Mouse (Mus musculus) midbrain, embryonic 10.5 days (tissue): ENCODE measurements around the gene Frat1. TPM values are rescaled to one million over a fixed set of nuclear protein-coding genes. Genes with fewer than 3 reads are reported as not detected.
A peak's percentile ranks its signal among the peaks of the same experiment; 100 is the strongest.

Experiments
- DNase-seq: peaks from one replicate; pipeline ENCODE4 v3.0.0-alpha.2; 2017; ENCODE audit warnings: low spot score
- H3K27ac ChIP-seq: fragments of 300-500 bp; sonication (generic); replicated peaks from 2 replicates; pipeline ENCODE4 v1.5.1; 2016; ENCODE audit warnings: mild to moderate bottlenecking
- H3K27me3 ChIP-seq: fragments of 300-500 bp; sonication (generic); 2 replicates; pipeline ENCODE4 v1.6.1; 2016; ENCODE audit warnings: low read depth, mild to moderate bottlenecking; ENCODE audit not compliant: poor library complexity, severe bottlenecking
- H3K36me3 ChIP-seq: fragments of 300-500 bp; sonication (generic); 2 replicates; pipeline ENCODE4 v1.6.1; 2016; ENCODE audit warnings: mild to moderate bottlenecking, moderate library complexity
- H3K4me1 ChIP-seq: fragments of 300-500 bp; sonication (generic); 2 replicates; pipeline ENCODE4 v1.6.1; 2016
- H3K4me3 ChIP-seq: fragments of 300-500 bp; sonication (generic); 2 replicates; pipeline ENCODE4 v1.5.1; 2016; ENCODE audit warnings: mild to moderate bottlenecking, moderate library complexity
- H3K9me3 ChIP-seq: fragments of 300-500 bp; sonication (generic); replicated peaks from 2 replicates; pipeline ENCODE4 v1.6.1; 2016; ENCODE audit warnings: mild to moderate bottlenecking
- WGBS: fragments of 180-500 bp; shearing (Covaris S2); methylation state at CpG from one replicate; pipeline ENCODE4 v1.1.7; 2016; 5-methylcytosine and 5-hydroxymethylcytosine counted together
- polyA plus RNA-seq: library from polyadenylated mRNA; unstranded; fragments of >200 nt; fragmentation: Nextera tagmentation; extraction: Ambion mirVana; gene quantifications from 2 replicates; pipeline ENCODE4 v1.2.1, GENCODE M21; 2016

Frat1 gene
- polyA plus RNA-seq, 1 experiment from 2014 or later: 10.3 TPM

DNA sequence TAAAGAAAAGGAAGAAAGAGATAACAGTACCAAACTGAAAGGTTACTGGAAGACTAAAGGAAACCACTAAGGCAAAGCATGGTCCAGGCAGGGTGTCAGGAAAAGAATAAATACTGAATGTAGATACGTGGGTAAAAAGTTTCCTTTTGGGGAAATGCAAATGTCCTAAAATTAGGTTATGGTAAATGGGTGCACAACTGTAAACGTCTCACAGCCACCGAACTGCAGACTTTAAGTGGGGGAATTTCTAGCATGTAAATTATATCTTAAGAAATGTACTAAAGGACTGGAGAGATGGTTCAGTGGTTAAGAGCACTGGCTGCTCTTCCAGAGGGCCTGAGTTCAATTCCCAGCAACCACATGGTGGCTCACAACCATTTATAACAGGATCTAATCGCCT, 11.0 kb upstream of the Frat1 start:
- H3K27ac ChIP-seq: no peak overlapping the region
- DNase-seq: no peak
- 88% methylated on average over 4 of the region's 4 CpGs for WGBS
- no peaks in the 10 kb centered on the region for H3K9me3 ChIP-seq
- no peaks in the 10 kb centered on the region for H3K27me3 ChIP-seq
- no peaks in the 10 kb centered on the region for H3K36me3 ChIP-seq
- H3K4me1 ChIP-seq: peaks cover 20% of the 10 kb centered on the region
- H3K4me3 ChIP-seq: no peak overlapping the region

DNA sequence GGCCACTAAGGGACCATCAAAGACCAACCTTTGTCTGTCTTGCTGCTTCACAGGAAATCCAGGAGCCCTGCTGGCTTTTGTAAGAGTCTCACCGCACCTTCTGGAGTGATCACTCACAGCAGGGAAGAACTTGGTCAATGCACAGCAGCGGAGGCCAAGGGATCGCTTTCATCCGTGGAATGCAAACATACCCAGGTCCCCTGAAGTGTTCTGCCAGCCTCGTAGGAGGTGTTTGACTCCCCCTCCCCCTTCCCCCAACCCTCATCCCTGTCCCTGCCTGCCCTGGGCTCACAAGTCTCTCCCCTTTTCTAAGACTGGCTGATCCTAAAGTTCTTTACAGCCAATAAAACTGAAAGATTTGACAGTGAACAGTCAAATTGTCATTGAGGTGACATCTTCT, 8.3 kb upstream of the Frat1 start:
- no peak overlapping the region for H3K27ac ChIP-seq

DNA sequence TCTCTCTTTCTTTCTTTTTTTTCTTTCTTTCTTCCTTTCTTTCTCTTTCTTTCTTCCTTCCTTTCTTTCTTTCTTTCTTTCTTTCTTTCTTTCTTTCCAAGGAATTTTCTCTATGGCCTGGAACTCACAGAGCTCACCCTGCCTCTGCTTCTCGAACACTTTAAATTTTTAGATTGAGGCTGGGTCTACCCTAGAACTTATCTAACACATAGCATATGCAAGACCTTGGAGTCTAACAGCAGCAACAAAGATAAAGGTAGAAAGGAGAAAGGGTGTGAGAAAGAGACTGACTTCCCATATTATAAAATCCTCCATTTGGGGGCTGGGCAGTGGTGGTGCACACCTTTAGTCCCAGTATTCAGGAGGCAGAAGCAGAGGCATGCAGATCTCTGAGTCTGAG, 7.2 kb upstream of the Frat1 start:
- WGBS: 89% methylated on average over 1 of the region's 1 CpGs
- Histone ChIP-seq H3K27me3 (no peaks in the 10 kb centered on the region), H3K4me3 (no peak overlapping the region), H3K36me3 (no peaks in the 10 kb centered on the region), H3K9me3 (no peaks in the 10 kb centered on the region), H3K4me1 (peaks cover 10% of the 10 kb centered on the region), H3K27ac (no peak overlapping the region)
- no peak for DNase-seq

More for the DNA sequence above, 8.3 kb upstream of the Frat1 start:
- H3K9me3 ChIP-seq: no peaks in the 10 kb centered on the region
- H3K36me3 ChIP-seq: no peaks in the 10 kb centered on the region
- no peaks in the 10 kb centered on the region for H3K27me3 ChIP-seq
- H3K4me3 ChIP-seq: no peak overlapping the region
- H3K4me1 ChIP-seq: peaks cover 20% of the 10 kb centered on the region
- no peak for DNase-seq
- WGBS: 15% methylated on average over 5 of the region's 5 CpGs

DNA sequence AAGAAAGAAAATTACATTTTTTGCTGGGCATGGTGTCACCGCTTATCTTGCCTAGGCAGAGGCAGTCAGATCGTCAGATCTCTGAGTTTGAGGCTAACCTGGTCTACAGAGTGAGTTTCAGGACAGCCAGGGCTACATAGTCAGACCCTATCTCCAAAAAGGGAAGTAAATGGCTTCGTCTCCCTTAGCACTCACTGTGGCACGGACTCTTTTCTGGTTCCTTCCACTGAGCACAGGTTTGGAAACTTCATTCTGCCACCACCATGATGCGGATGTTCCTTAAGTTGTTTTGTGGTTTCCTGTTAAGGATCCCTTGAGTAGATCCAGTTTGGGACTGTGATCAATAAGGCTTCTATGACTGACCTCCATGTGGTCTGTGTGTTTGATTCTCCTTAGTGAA, 4.8 kb upstream of the Frat1 start:
- no peaks in the 10 kb centered on the region for H3K27me3 ChIP-seq
- WGBS: 87% methylated on average over 5 of the region's 5 CpGs
- no peaks in the 10 kb centered on the region for H3K9me3 ChIP-seq
- H3K4me3 ChIP-seq: no peak overlapping the region
- H3K27ac ChIP-seq: no peak overlapping the region
- H3K4me1 ChIP-seq: peaks cover 16% of the 10 kb centered on the region
- no peaks in the 10 kb centered on the region for H3K36me3 ChIP-seq
- no peak for DNase-seq

DNA sequence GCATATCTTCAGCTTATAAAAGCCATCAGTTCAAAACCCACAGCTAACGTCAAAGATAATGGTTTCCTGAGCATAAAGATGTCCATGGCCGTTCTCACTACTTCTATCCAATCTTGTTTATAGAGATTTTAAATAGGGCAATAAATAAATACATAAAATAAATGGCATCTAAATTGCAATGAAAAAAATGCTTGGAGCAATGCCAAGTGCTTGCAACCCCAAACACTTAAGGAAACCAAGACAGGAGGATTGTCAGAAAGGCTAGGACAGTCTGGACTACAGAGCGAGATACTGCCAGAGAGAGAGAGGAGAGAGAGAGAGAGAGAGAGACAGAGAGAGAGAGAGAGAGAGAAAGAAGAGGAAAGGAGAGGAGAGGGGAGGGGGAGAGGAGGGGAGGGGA, 3.2 kb upstream of the Frat1 start:
- 91% methylated on average over 3 of the region's 3 CpGs for WGBS
- no peak for DNase-seq

DNA sequence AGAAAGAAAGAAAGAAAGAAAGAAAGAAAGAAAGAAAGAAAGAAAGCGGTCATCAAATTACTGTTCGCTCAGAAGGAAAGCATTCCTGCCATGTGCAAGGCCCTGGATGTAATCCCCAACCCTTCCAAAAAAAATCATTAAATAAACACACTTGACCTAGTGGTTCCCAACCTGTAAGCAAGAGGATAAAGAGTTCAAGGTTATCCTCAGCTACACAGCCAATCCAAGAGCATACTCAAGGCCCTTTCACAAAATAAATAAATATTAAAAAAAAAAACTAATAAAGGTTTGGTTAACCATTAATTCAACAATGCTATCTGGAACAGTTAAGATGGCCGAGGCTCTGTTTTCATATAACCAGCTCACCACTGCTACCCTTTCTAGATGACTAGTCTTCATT, 829 bp upstream of the Frat1 start:
- 77% methylated on average over 3 of the region's 3 CpGs for WGBS
- H3K4me3 ChIP-seq: peak overlapping the region; percentile 84
- H3K4me1 ChIP-seq: peaks cover 36% of the 10 kb centered on the region
- no peaks in the 10 kb centered on the region for H3K9me3 ChIP-seq
- no peaks in the 10 kb centered on the region for H3K36me3 ChIP-seq
- peak overlapping the region; percentile 73 for H3K27ac ChIP-seq
- peaks cover 35% of the 10 kb centered on the region for H3K27me3 ChIP-seq
- no peak for DNase-seq

More for the DNA sequence above, 3.2 kb upstream of the Frat1 start:
- H3K27ac ChIP-seq: no peak overlapping the region
- H3K9me3 ChIP-seq: no peaks in the 10 kb centered on the region
- peaks cover 11% of the 10 kb centered on the region for H3K27me3 ChIP-seq
- H3K36me3 ChIP-seq: no peaks in the 10 kb centered on the region
- peaks cover 21% of the 10 kb centered on the region for H3K4me1 ChIP-seq
- no peak overlapping the region for H3K4me3 ChIP-seq

DNA sequence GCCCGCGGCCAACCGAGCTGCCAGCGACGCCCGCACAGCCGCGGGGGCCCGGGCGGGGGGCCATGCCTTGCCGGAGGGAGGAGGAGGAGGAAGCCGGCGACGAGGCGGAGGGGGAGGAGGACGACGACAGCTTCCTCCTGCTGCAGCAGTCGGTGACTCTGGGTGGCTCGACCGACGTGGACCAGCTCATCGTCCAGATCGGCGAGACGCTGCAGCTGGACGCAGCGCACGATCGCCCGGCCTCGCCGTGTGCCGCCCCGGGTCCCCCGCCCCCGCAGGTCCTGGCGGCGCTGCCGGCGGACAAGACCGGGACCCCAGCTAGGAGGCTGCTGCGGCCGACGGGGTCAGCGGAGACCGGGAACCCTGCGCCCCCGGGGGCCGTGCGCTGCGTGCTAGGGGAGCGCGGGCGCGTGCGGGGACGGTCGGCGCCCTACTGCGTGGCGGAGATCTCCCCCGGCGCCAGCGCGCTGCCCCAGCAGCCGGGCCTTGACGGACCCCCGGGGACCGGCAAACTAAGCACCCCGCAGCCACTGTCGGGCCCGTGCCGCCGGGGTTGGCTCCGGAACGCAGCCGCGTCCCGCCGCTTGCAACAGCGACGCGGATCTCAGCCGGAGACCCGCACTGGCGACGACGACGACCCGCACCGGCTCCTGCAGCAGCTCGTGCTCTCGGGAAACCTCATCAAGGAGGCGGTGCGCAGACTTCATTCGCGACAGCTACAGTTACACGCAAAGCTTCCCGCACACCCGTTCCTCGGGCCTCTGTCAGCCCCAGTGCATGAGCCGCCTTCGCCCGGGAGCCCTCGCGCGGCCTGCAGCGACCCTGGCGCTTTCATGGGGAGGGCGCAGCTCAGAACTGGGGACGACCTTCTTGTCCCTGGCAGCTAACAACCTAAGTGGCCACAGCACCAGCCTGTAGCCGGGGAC, 599 bp downstream of the Frat1 start:
- peaks cover 37% of the 10 kb centered on the region for H3K27me3 ChIP-seq
- peak; percentile 85 for DNase-seq
- peaks cover 39% of the 10 kb centered on the region for H3K4me1 ChIP-seq
- H3K9me3 ChIP-seq: no peaks in the 10 kb centered on the region
- under 1% methylated on average over 112 of the region's 112 CpGs for WGBS
- peak overlapping the region; percentile 97 for H3K27ac ChIP-seq
- peak overlapping the region; percentile 84 for H3K4me3 ChIP-seq
- H3K36me3 ChIP-seq: no peaks in the 10 kb centered on the region

DNA sequence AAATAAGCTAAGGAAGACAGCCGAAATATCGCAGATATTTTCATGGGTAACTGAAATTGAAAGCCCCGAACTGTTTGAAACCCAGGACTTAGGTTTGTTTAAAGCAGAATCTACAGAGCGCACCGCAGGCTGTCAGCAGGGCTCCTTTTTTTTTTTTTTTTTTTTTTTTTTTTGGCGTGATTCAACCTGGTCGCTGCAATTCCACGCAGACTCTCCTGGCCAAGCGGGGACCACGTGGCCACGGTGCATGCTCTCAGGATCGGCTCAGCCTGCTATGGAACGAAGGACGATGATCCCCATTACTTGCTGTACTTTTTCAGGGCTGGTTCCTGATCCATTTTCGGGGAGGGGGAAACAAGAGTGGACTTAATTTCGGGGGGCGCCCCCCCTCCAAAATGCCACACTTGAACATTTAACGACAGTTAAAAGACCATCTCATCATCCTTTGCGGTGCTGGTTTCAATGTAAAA, 1.4 kb downstream of the Frat1 start:
- 1% methylated on average over 19 of the region's 19 CpGs for WGBS
- H3K4me3 ChIP-seq: peak overlapping the region; percentile 84
- peak overlapping the region; percentile 97 for H3K27ac ChIP-seq
- DNase-seq: peak; percentile 31
- H3K4me1 ChIP-seq: peaks cover 47% of the 10 kb centered on the region
- H3K9me3 ChIP-seq: no peaks in the 10 kb centered on the region
- H3K36me3 ChIP-seq: no peaks in the 10 kb centered on the region
- peaks cover 37% of the 10 kb centered on the region for H3K27me3 ChIP-seq

DNA sequence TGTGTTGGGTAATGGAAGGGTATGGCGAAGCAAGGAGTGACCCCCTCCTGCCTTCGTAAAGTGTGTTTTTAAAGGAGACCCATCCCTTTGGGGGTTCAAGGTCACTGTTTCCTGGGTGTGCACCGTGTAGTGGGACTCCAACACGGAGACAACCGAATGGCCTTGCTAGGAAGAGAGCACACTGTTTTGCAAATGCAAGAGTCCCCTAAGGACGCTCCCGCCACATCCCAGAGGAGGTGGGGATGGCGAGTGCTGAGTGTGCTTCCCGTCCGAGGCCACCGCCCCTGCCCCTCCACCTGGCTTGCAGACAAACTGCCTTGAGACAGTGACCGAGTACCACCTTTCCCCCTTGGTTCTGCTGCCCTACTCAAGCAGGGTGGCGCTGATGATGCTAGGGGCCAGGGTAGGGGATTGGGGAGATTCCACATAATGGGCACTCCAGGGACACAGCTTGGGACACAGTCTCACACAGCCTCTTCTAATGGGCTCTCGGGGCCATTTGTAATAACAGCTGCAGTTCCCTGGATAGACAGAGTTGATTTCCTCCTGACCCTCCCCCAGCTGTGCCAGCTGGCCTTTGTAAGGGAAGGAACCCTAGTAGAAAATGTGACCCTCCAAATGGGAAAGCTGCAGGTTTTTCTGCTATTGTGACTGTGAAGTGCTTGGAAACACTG, 2.1 kb downstream of the Frat1 start:
- Histone ChIP-seq H3K4me1 (peaks cover 54% of the 10 kb centered on the region), H3K9me3 (no peaks in the 10 kb centered on the region), H3K4me3 (peak overlapping the region; percentile 84), H3K27ac (peak overlapping the region; percentile 19; the same call in 1 of the 2 replicates), H3K36me3 (no peaks in the 10 kb centered on the region), H3K27me3 (peaks cover 43% of the 10 kb centered on the region)
- WGBS: 4% methylated on average over 14 of the region's 14 CpGs
- peak; percentile 34 for DNase-seq

DNA sequence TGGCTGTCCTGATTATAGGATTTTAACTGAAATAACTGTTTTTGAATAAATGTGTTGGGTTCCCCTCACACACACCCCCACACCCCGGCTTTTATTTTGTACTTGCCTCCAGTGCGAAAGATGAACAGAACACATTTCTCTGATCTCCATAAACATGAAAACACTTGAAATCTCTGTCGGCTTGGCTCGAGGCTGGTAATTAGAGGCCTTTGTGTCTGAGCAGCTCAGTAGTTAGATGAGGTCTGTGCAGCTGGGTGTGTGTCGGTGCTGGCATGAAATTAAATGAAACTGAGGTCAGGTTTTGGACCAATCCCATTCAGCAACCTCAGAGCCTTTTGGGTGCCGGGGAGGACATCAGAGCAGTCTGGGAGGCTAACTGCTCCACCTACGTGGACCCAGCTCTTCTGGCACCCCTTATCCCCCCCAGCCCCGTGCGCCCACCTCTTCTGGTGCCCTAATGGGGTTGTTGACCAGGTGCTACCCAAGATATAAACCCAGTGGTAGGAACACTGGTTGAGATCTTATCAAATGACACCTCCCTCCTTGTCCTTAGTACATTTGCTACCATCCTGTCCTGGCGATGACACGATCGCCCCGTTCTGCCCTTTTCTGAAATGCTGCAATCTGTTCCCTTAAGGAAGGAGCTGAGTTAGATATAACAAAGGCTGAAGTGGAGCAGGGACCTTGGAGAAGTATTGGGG, 2.9 kb downstream of the Frat1 start:
- Histone ChIP-seq H3K36me3 (no peaks in the 10 kb centered on the region), H3K27me3 (peaks cover 43% of the 10 kb centered on the region), H3K4me3 (peak overlapping the region; percentile 84; the same call in 1 of the 2 replicates), H3K27ac (no peak overlapping the region), H3K9me3 (no peaks in the 10 kb centered on the region), H3K4me1 (peaks cover 59% of the 10 kb centered on the region)
- DNase-seq: no peak
- 77% methylated on average over 13 of the region's 13 CpGs for whole genome bisulfite sequencing

DNA sequence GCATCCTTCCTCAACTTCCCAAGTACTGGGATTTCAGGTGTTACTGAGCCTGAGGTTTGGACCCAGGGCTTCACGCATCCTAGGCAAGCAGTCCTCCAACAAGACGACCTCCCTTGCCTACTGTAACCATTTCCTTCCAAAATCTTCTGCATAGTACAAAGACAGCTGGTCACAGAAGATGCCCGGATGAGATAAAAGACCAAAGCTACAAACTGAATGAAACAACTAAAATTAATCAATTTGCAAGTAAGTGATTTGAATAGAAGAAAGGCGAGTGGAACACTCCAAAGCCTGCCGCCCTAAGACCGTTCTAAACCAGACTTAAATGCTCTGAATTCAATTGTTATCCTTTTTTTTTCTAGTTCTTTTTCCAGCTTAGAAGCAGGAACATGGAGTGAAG, 5.6 kb downstream of the Frat1 start:
- 52% methylated on average over 6 of the region's 6 CpGs for WGBS
- DNase-seq: no peak
- Histone ChIP-seq H3K4me1 (peaks cover 52% of the 10 kb centered on the region), H3K36me3 (no peaks in the 10 kb centered on the region), H3K27me3 (peaks cover 41% of the 10 kb centered on the region), H3K4me3 (0 out of 2 replicates have a peak overlapping the region, but pooled peaks have one; percentile 34), H3K9me3 (no peaks in the 10 kb centered on the region), H3K27ac (no peak overlapping the region)

DNA sequence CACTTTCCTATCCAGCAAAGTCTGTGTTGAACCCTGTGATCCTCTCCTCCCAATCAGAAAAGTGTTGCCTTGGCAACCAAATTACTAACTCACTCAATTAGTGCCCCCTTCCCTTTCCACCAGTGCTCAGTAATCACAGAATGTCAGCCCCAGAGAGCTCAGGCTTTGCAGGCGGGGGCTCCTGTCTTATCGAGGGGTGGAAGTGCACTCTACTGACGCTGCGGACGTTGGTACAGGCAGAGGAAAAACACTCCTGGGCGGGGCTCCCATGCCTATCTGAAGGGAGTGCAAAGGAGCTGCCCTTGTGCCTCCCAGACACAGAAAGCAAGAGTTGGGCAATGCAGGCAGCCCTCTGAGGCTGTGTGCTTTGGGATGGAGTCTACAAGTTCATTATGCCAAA, 6.0 kb downstream of the Frat1 start:
- Histone ChIP-seq H3K9me3 (no peaks in the 10 kb centered on the region), H3K4me1 (peaks cover 48% of the 10 kb centered on the region), H3K27me3 (peaks cover 37% of the 10 kb centered on the region), H3K36me3 (no peaks in the 10 kb centered on the region), H3K27ac (no peak overlapping the region), H3K4me3 (peak overlapping the region; percentile 34; the same call in 1 of the 2 replicates)
- 2% methylated on average over 6 of the region's 6 CpGs for WGBS
- no peak for DNase-seq
